Mouse (Mus musculus) gastrocnemius, postnatal 14 days (tissue): ENCODE measurements around the gene Tnfrsf1b. TPM values are rescaled to one million over a fixed set of nuclear protein-coding genes. Genes with fewer than 3 reads are reported as not detected.
"Not testable (repeated sequence)": the region's sequence is repeated elsewhere in the genome, so short reads cannot be mapped to it uniquely, and the experiment has no call there.

Experiments used
- DNase-seq: peaks from one replicate; pipeline ENCODE4 v3.0.0; 2021; ENCODE audit warnings: mixed read lengths
- intact Hi-C: fragments of 180-260 bp; cut with DNase I; formaldehyde crosslinking; loops from one replicate; pipeline ENCODE4 v1.15.1; 2025; ENCODE audit warnings: low total_unique reads
- total RNA-seq, 2 experiments: library from RNA; stranded (reverse); gene quantifications; 2 replicates each; pipeline ENCODE4 v1.2.3; 2021

Gene Tnfrsf1b
- total RNA-seq, 2 experiments from 2014 or later, result 2.9 to 4.0 TPM

- no peak for DNase-seq
- intact Hi-C loops, result no loop called here
These were observed 50.1 kb downstream of the Tnfrsf1b start for GRCm38 (mm10) chr4:145196586-145196985.

GRCm38 (mm10) chr4:145195172-145195571 is 51.5 kb downstream of the Tnfrsf1b start:
- intact Hi-C loops, result no loop called here
- DNase-seq, result no peak

- DNase-seq, result peak; percentile 91
- intact Hi-C loops, result no loop called here
These were observed 52.0 kb downstream of the Tnfrsf1b start, which contains the start of gene Vps13d for GRCm38 (mm10) chr4:145194559-145195162. Vps13d (minus strand) TSS chr4:145195005.

GRCm38 (mm10) chr4:145193991-145194511 is 52.6 kb downstream of the Tnfrsf1b start:
- intact Hi-C loops, result no loop called here
- peak; percentile 83 for DNase-seq

GRCm38 (mm10) chr4:145193406-145193805 is 53.3 kb downstream of the Tnfrsf1b start:
- no peak for DNase-seq
- intact Hi-C loops, result no loop called here

- peak; percentile 30 for DNase-seq
- intact Hi-C loops, result no loop called here
These were observed 54.0 kb downstream of the Tnfrsf1b start for GRCm38 (mm10) chr4:145192686-145193085.

- intact Hi-C loops, result no loop called here
These were observed 58.1 kb downstream of the Tnfrsf1b start for GRCm38 (mm10) chr4:145188561-145188960.

GRCm38 (mm10) chr4:145187619-145188018 is 59.1 kb downstream of the Tnfrsf1b start:
- intact Hi-C loops, result no loop called here

More at GRCm38 (mm10) chr4:145188561-145188960, 58.1 kb downstream of the Tnfrsf1b start:
- no peak for DNase-seq

GRCm38 (mm10) chr4:145178918-145179549 is 67.6 kb downstream of the Tnfrsf1b start:
- no peak for DNase-seq

More at GRCm38 (mm10) chr4:145187619-145188018, 59.1 kb downstream of the Tnfrsf1b start:
- no peak for DNase-seq

GRCm38 (mm10) chr4:145165542-145165941 is 81.1 kb downstream of the Tnfrsf1b start:
- intact Hi-C loops, DNase-seq: not testable (repeated sequence)

More at GRCm38 (mm10) chr4:145178918-145179549, 67.6 kb downstream of the Tnfrsf1b start:
- intact Hi-C loops, result no loop called here

- no peak for DNase-seq
- intact Hi-C loops, result no loop called here
These were observed 82.6 kb downstream of the Tnfrsf1b start for GRCm38 (mm10) chr4:145164111-145164510.

Other genes starting within 250 kb of the Tnfrsf1b start
- 10 to 100 TPM; 22.7 to 25.9 TPM for gene Vps13d, start 51.9 kb downstream of the Tnfrsf1b start, total RNA-seq
- under 1 TPM; 0.08 to 0.09 TPM for gene Tnfrsf8, start 68.3 kb upstream of the Tnfrsf1b start, total RNA-seq